Mouse (Mus musculus) midbrain, embryonic 15.5 days (tissue): ENCODE results near the gene Gipc3. TPM values are rescaled to one million over a fixed set of nuclear protein-coding genes. Genes with fewer than 3 reads are reported as not detected.

Experiments
- ATAC-seq: fragments of 200-750 bp; cut with Nextera tagmentation; replicated peaks from 2 replicates; pipeline ENCODE4 v1.8.0; 2017; ENCODE audit warnings: moderate TSS enrichment
- H3K27ac ChIP-seq: fragments of 300-500 bp; sonication (generic); 2 replicates; pipeline ENCODE4 v1.5.1; 2015; ENCODE audit warnings: mild to moderate bottlenecking, inconsistent platforms
- H3K27me3 ChIP-seq: fragments of 300-500 bp; sonication (generic); replicated peaks from 2 replicates; pipeline ENCODE4 v1.6.1; 2015; ENCODE audit warnings: inconsistent platforms
- H3K36me3 ChIP-seq: fragments of 300-500 bp; sonication (generic); replicated peaks from 2 replicates; pipeline ENCODE4 v1.6.1; 2015; ENCODE audit warnings: inconsistent platforms
- H3K4me1 ChIP-seq: fragments of 300-500 bp; sonication (generic); 2 replicates; pipeline ENCODE4 v1.6.1; 2015; ENCODE audit warnings: inconsistent platforms
- H3K4me2 ChIP-seq: fragments of 300-500 bp; sonication (generic); 2 replicates; pipeline ENCODE4 v1.6.1; 2015; ENCODE audit warnings: inconsistent platforms, mild to moderate bottlenecking, moderate library complexity
- H3K4me3 ChIP-seq: fragments of 300-500 bp; sonication (generic); 2 replicates; pipeline ENCODE4 v1.5.1; 2015; ENCODE audit warnings: mild to moderate bottlenecking, inconsistent platforms
- H3K9ac ChIP-seq: fragments of 300-500 bp; sonication (generic); 2 replicates; pipeline ENCODE4 v1.6.1; 2015; ENCODE audit warnings: mild to moderate bottlenecking, inconsistent platforms
- H3K9me3 ChIP-seq: fragments of 300-500 bp; sonication (generic); 2 replicates; pipeline ENCODE4 v1.6.1; 2016; ENCODE audit warnings: inconsistent platforms
- WGBS: fragments of 180-500 bp; shearing (Covaris S2); methylation state at CpG from one replicate; pipeline ENCODE4 v1.1.7; 2015; ENCODE audit warnings: mixed read lengths; 5-methylcytosine and 5-hydroxymethylcytosine counted together
- polyA plus RNA-seq: library from polyadenylated mRNA; unstranded; fragments of >200 nt; fragmentation: Nextera tagmentation; extraction: Ambion mirVana; gene quantifications from 2 replicates; pipeline ENCODE4 v1.2.1, GENCODE M21; 2015

The Gipc3 gene
- polyA plus RNA-seq, 1 experiment from 2014 or later, result not detected

GRCm38 (mm10) chr10:81351678-81352291 lies 8.7 kb upstream of the Gipc3 start:
- Histone ChIP-seq H3K4me3 (no peak overlapping the region), H3K9ac (no peak overlapping the region), H3K4me2 (no peak overlapping the region), H3K4me1 (peaks cover 18% of the 10 kb centered on the region), H3K9me3 (no peaks in the 10 kb centered on the region), H3K36me3 (no peaks in the 10 kb centered on the region), H3K27ac (no peak overlapping the region), H3K27me3 (peaks cover 9% of the 10 kb centered on the region)
- no peak for ATAC-seq
- WGBS, result 30% methylated on average over 9 of the region's 9 CpGs

- Histone ChIP-seq H3K9ac (peak within 1 kb of the TSS; percentile 46), H3K4me3 (peak within 1 kb of the TSS; percentile 60), H3K27me3 (peaks cover 9% of the 10 kb centered on the region), H3K4me2 (peak within 1 kb of the TSS; percentile 86), H3K27ac (peak within 1 kb of the TSS; percentile 72), H3K36me3 (no peaks in the 10 kb centered on the region), H3K9me3 (no peaks in the 10 kb centered on the region), H3K4me1 (peaks cover 20% of the 10 kb centered on the region)
- peak; percentile 96 for ATAC-seq
- under 1% methylated on average over 54 of the region's 54 CpGs for WGBS
Observed at GRCm38 (mm10) chr10:81350351-81351063, 7.4 kb upstream of the Gipc3 start, which contains the start of gene Hmg20b. TSS of gene Hmg20b (minus strand) at chr10:81350480.

- H3K4me2 ChIP-seq, result peak overlapping the region; percentile 86
- under 1% methylated on average over 29 of the region's 29 CpGs for WGBS
- H3K9me3 ChIP-seq, result no peaks in the 10 kb centered on the region
- peak overlapping the region; percentile 41 for H3K9ac ChIP-seq
- no peaks in the 10 kb centered on the region for H3K36me3 ChIP-seq
- no peak overlapping the region for H3K27ac ChIP-seq
- peak overlapping the region; percentile 60 for H3K4me3 ChIP-seq
- ATAC-seq, result peak; percentile 25
- H3K27me3 ChIP-seq, result peaks cover 13% of the 10 kb centered on the region
- H3K4me1 ChIP-seq, result peaks cover 20% of the 10 kb centered on the region
Observed at GRCm38 (mm10) chr10:81349961-81350350, 6.9 kb upstream of the Gipc3 start.

- H3K9ac ChIP-seq, result no peak overlapping the region
- 5% methylated on average over 12 of the region's 12 CpGs for WGBS
- H3K4me3 ChIP-seq, result peak overlapping the region; percentile 60
- no peaks in the 10 kb centered on the region for H3K36me3 ChIP-seq
- H3K9me3 ChIP-seq, result no peaks in the 10 kb centered on the region
- peaks cover 20% of the 10 kb centered on the region for H3K27me3 ChIP-seq
- no peak for ATAC-seq
- H3K4me2 ChIP-seq, result peak overlapping the region; percentile 86
- peaks cover 20% of the 10 kb centered on the region for H3K4me1 ChIP-seq
- H3K27ac ChIP-seq, result no peak overlapping the region
Observed at GRCm38 (mm10) chr10:81349146-81349545, 6.1 kb upstream of the Gipc3 start.

- Histone ChIP-seq H3K27me3 (peaks cover 45% of the 10 kb centered on the region), H3K27ac (no peak overlapping the region), H3K4me1 (peaks cover 28% of the 10 kb centered on the region), H3K4me3 (peak overlapping the region; percentile 31), H3K9me3 (no peaks in the 10 kb centered on the region), H3K36me3 (no peaks in the 10 kb centered on the region), H3K9ac (peak overlapping the region; percentile 27), H3K4me2 (peak overlapping the region; percentile 55)
- ATAC-seq, result no peak
- WGBS, result 11% methylated on average over 55 of the region's 55 CpGs
Observed at GRCm38 (mm10) chr10:81346453-81347067, 3.5 kb upstream of the Gipc3 start.

GRCm38 (mm10) chr10:81345162-81345534 lies 2.1 kb upstream of the Gipc3 start:
- no peak for ATAC-seq
- peaks cover 55% of the 10 kb centered on the region for H3K27me3 ChIP-seq
- H3K9ac ChIP-seq, result no peak overlapping the region
- H3K27ac ChIP-seq, result no peak overlapping the region
- no peak overlapping the region for H3K4me3 ChIP-seq
- H3K4me2 ChIP-seq, result no peak overlapping the region
- H3K36me3 ChIP-seq, result no peaks in the 10 kb centered on the region
- H3K4me1 ChIP-seq, result peaks cover 28% of the 10 kb centered on the region
- H3K9me3 ChIP-seq, result no peaks in the 10 kb centered on the region
- WGBS, result 83% methylated on average over 4 of the region's 4 CpGs

- Histone ChIP-seq H3K27me3 (peaks cover 58% of the 10 kb centered on the region), H3K4me2 (no peak overlapping the region), H3K36me3 (no peaks in the 10 kb centered on the region), H3K9me3 (no peaks in the 10 kb centered on the region), H3K4me3 (no peak overlapping the region), H3K4me1 (peaks cover 22% of the 10 kb centered on the region), H3K27ac (no peak overlapping the region), H3K9ac (no peak overlapping the region)
- no peak for ATAC-seq
- WGBS, result 58% methylated on average over 8 of the region's 8 CpGs
Observed at GRCm38 (mm10) chr10:81344421-81345161, 1.5 kb upstream of the Gipc3 start.

- WGBS, result 33% methylated on average over 16 of the region's 16 CpGs
Observed at GRCm38 (mm10) chr10:81341333-81341949, 1.6 kb downstream of the Gipc3 start.

GRCm38 (mm10) chr10:81340551-81341332 lies 2.3 kb downstream of the Gipc3 start:
- H3K27me3 ChIP-seq, result peaks cover 53% of the 10 kb centered on the region
- H3K9me3 ChIP-seq, result no peaks in the 10 kb centered on the region
- 35% methylated on average over 17 of the region's 17 CpGs for WGBS
- ATAC-seq, result no peak
- peaks cover 8% of the 10 kb centered on the region for H3K4me1 ChIP-seq
- H3K27ac ChIP-seq, result no peak overlapping the region
- no peaks in the 10 kb centered on the region for H3K36me3 ChIP-seq
- no peak overlapping the region for H3K9ac ChIP-seq
- no peak overlapping the region for H3K4me3 ChIP-seq
- H3K4me2 ChIP-seq, result no peak overlapping the region

More at GRCm38 (mm10) chr10:81341333-81341949, 1.6 kb downstream of the Gipc3 start:
- Histone ChIP-seq H3K36me3 (no peaks in the 10 kb centered on the region), H3K27me3 (peaks cover 53% of the 10 kb centered on the region), H3K27ac (no peak overlapping the region), H3K4me3 (no peak overlapping the region), H3K4me1 (peaks cover 9% of the 10 kb centered on the region), H3K4me2 (no peak overlapping the region), H3K9ac (no peak overlapping the region), H3K9me3 (no peaks in the 10 kb centered on the region)
- ATAC-seq, result no peak

GRCm38 (mm10) chr10:81336558-81336957 lies 6.5 kb downstream of the Gipc3 start:
- H3K27me3 ChIP-seq, result peaks cover 38% of the 10 kb centered on the region

More at GRCm38 (mm10) chr10:81336558-81336957, 6.5 kb downstream of the Gipc3 start:
- 99% methylated on average over 4 of the region's 4 CpGs for WGBS
- Histone ChIP-seq H3K9me3 (no peaks in the 10 kb centered on the region), H3K4me3 (no peak overlapping the region), H3K9ac (no peak overlapping the region), H3K27ac (no peak overlapping the region), H3K4me1 (no peaks in the 10 kb centered on the region), H3K4me2 (no peak overlapping the region), H3K36me3 (no peaks in the 10 kb centered on the region)
- no peak for ATAC-seq
